Mouse (Mus musculus) heart, embryonic 11.5 days (tissue): ENCODE data around the gene Mgat4a. TPM values are rescaled to one million over a fixed set of nuclear protein-coding genes. Genes with fewer than 3 reads are reported as not detected.
"Not testable (repeated sequence)": the region's sequence is repeated elsewhere in the genome, so short reads cannot be mapped to it uniquely, and the experiment has no call there.

Source experiments
- ATAC-seq: fragments of 200-750 bp; cut with Nextera tagmentation; replicated peaks from 2 replicates; pipeline ENCODE4 v1.8.0; 2017; ENCODE audit warnings: moderate library complexity; ENCODE audit not compliant: insufficient number of reproducible peaks, low FRiP score, low TSS enrichment
- H3K27ac ChIP-seq: fragments of 300-500 bp; sonication (generic); 2 replicates; pipeline ENCODE4 v1.5.1; 2014; ENCODE audit warnings: mild to moderate bottlenecking, low read depth, low read length
- H3K27me3 ChIP-seq: fragments of 300-500 bp; sonication (generic); 2 replicates; pipeline ENCODE4 v1.6.1; 2014; ENCODE audit warnings: mild to moderate bottlenecking, low read length, mixed read lengths; ENCODE audit not compliant: control insufficient read depth, insufficient read depth
- H3K36me3 ChIP-seq: fragments of 300-500 bp; sonication (generic); 2 replicates; pipeline ENCODE4 v1.6.1; 2014; ENCODE audit warnings: mild to moderate bottlenecking, low read length, moderate library complexity, mixed read lengths; ENCODE audit not compliant: control insufficient read depth, insufficient read depth
- H3K4me1 ChIP-seq: fragments of 300-500 bp; sonication (generic); 2 replicates; pipeline ENCODE4 v1.6.1; 2014; ENCODE audit warnings: low read length; ENCODE audit not compliant: control insufficient read depth, insufficient read depth
- H3K4me2 ChIP-seq: fragments of 300-500 bp; sonication (generic); 2 replicates; pipeline ENCODE4 v1.6.1; 2014; ENCODE audit warnings: mild to moderate bottlenecking, moderate library complexity
- H3K4me3 ChIP-seq: fragments of 300-500 bp; sonication (generic); 2 replicates; pipeline ENCODE4 v1.5.1; 2014; ENCODE audit warnings: low read depth, low read length
- H3K9ac ChIP-seq: fragments of 300-500 bp; sonication (generic); 2 replicates; pipeline ENCODE4 v1.6.1; 2014; ENCODE audit warnings: mild to moderate bottlenecking, low read depth, low read length, moderate library complexity
- H3K9me3 ChIP-seq: fragments of 300-500 bp; sonication (generic); replicated peaks from 2 replicates; pipeline ENCODE4 v1.6.1; 2016; ENCODE audit warnings: low read length; ENCODE audit not compliant: control insufficient read depth
- WGBS: fragments of 180-500 bp; shearing (Covaris S2); extraction: QIAGEN DNeasy Blood & Tissue Kit; methylation state at CpG from one replicate; pipeline ENCODE4 v1.1.7; 2014; ENCODE audit not compliant: insufficient replicate concordance; 5-methylcytosine and 5-hydroxymethylcytosine counted together
- polyA plus RNA-seq: library from polyadenylated mRNA; unstranded; fragments of >200 nt; fragmentation: Nextera tagmentation; extraction: Ambion mirVana; gene quantifications from 2 replicates; pipeline ENCODE4 v1.2.1, GENCODE M21; 2014

Mgat4a gene
- polyA plus RNA-seq, 1 experiment from 2014 or later: 3.0 TPM

- H3K27me3 ChIP-seq, ATAC-seq, H3K4me1 ChIP-seq, H3K27ac ChIP-seq, H3K9ac ChIP-seq, H3K9me3 ChIP-seq, H3K4me3 ChIP-seq, H3K36me3 ChIP-seq, H3K4me2 ChIP-seq: not testable (repeated sequence)
- 75% methylated on average over 4 of the region's 4 CpGs for WGBS
Observed at GRCm38 (mm10) chr1:37524122-37524521, 16.7 kb downstream of the Mgat4a start.

- WGBS: 81% methylated on average over 3 of the region's 3 CpGs
- not testable (repeated sequence) for H3K9ac ChIP-seq, H3K4me3 ChIP-seq, H3K27ac ChIP-seq, ATAC-seq, H3K27me3 ChIP-seq, H3K36me3 ChIP-seq, H3K9me3 ChIP-seq, H3K4me2 ChIP-seq, H3K4me1 ChIP-seq
Observed at GRCm38 (mm10) chr1:37523548-37523947, 17.3 kb downstream of the Mgat4a start.

DNA sequence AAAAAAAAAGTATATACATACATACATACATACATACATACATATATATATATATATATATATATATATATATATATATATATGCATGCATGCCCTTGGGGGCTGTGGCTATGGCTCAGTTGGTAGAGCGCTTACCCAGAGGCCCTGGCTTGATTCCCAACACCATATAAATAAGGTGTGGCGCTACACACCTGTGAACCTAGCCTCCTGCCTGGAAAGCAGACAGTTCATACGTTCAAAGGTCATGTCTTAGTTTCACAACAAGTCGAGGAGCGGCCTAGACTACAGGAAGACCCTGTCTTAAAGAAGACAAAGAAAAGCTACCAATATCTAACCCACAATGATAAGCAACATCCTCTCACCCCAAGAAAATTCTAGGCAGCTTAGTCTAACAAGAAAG is 18.7 kb downstream of the Mgat4a start:
- ATAC-seq: no peak
- H3K36me3 ChIP-seq: no peaks in the 10 kb centered on the region
- 82% methylated on average over 5 of the region's 5 CpGs for WGBS

DNA sequence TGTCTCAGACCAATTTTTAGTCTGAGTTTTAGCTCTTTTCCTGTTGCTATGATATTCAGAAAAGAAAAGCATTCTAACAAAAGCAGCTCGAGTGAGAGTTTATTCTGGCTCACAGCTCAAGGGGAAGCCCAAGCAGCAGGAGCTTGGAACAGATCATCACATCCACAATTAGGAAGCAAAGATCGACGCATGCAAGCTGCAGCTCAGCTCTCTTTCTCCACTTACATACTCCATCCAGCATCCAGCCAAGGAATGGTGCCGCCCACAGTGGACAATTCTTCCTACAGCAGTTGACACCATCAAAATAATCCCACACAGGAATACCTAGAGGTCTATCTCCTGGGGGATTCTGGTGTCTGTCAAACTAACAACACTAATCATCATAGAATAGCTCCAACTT is 22.0 kb downstream of the Mgat4a start:
- H3K4me1 ChIP-seq: no peaks in the 10 kb centered on the region
- H3K9me3 ChIP-seq: no peaks in the 10 kb centered on the region
- no peaks in the 10 kb centered on the region for H3K36me3 ChIP-seq
- no peak overlapping the region for H3K27ac ChIP-seq
- H3K4me2 ChIP-seq: no peak overlapping the region
- ATAC-seq: no peak
- no peaks in the 10 kb centered on the region; the same call in 1 of the 2 replicates for H3K27me3 ChIP-seq
- H3K4me3 ChIP-seq: no peak overlapping the region
- WGBS: 79% methylated on average over 4 of the region's 4 CpGs
- no peak overlapping the region for H3K9ac ChIP-seq

More for the DNA sequence above, 18.7 kb downstream of the Mgat4a start:
- H3K9ac ChIP-seq: no peak overlapping the region
- no peaks in the 10 kb centered on the region; the same call in 1 of the 2 replicates for H3K27me3 ChIP-seq
- H3K4me1 ChIP-seq: no peaks in the 10 kb centered on the region
- H3K4me2 ChIP-seq: no peak overlapping the region
- no peak overlapping the region for H3K27ac ChIP-seq
- H3K9me3 ChIP-seq: no peaks in the 10 kb centered on the region
- H3K4me3 ChIP-seq: no peak overlapping the region

- no peak for ATAC-seq
- Histone ChIP-seq H3K27ac (no peak overlapping the region), H3K4me3 (no peak overlapping the region), H3K36me3 (no peaks in the 10 kb centered on the region), H3K9ac (no peak overlapping the region), H3K27me3 (no peaks in the 10 kb centered on the region; the same call in 1 of the 2 replicates), H3K4me2 (no peak overlapping the region), H3K4me1 (no peaks in the 10 kb centered on the region), H3K9me3 (no peaks in the 10 kb centered on the region)
- 71% methylated on average over 4 of the region's 4 CpGs for WGBS
Observed at GRCm38 (mm10) chr1:37518124-37518720, 22.6 kb downstream of the Mgat4a start.

- H3K4me3 ChIP-seq: no peak overlapping the region
- peak overlapping the region; percentile 39; the same call in 1 of the 2 replicates for H3K9ac ChIP-seq
- peaks cover 11% of the 10 kb centered on the region for H3K4me1 ChIP-seq
- no peaks in the 10 kb centered on the region for H3K9me3 ChIP-seq
- 70% methylated on average over 2 of the region's 2 CpGs for WGBS
- no peak overlapping the region for H3K4me2 ChIP-seq
- ATAC-seq: no peak
- H3K27me3 ChIP-seq: no peaks in the 10 kb centered on the region; the same call in 1 of the 2 replicates
- no peaks in the 10 kb centered on the region for H3K36me3 ChIP-seq
- H3K27ac ChIP-seq: no peak overlapping the region
Observed at GRCm38 (mm10) chr1:37512961-37513431, 27.8 kb downstream of the Mgat4a start.

- Histone ChIP-seq H3K36me3 (no peaks in the 10 kb centered on the region), H3K27me3 (no peaks in the 10 kb centered on the region; the same call in 1 of the 2 replicates), H3K9me3 (no peaks in the 10 kb centered on the region), H3K4me3 (no peak overlapping the region), H3K27ac (no peak overlapping the region), H3K4me1 (peaks cover 11% of the 10 kb centered on the region), H3K4me2 (no peak overlapping the region), H3K9ac (peak overlapping the region; percentile 39; the same call in 1 of the 2 replicates)
- no peak for ATAC-seq
- 41% methylated on average over 5 of the region's 5 CpGs for WGBS
Observed at GRCm38 (mm10) chr1:37512109-37512640, 28.6 kb downstream of the Mgat4a start.

DNA sequence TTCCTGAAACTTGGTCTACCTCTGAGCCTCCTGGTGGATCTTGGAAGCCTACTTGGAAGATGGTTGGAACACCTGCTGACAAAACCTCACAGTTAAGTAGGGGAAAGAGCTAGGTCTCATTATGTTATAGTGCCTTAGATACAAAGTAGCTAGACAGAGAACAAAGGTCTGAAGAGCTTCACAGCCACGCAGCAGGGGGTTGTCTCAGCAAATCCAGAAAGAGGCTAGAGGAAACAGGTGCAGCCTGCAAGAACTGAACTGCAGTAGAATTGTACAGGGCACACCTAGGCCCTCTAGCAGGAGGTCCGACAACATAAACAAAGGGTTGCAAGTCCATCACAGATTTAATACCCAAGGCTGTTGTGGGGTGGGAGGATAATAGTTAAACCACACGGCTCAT is 30.6 kb downstream of the Mgat4a start:
- no peak overlapping the region for H3K4me2 ChIP-seq
- no peaks in the 10 kb centered on the region for H3K36me3 ChIP-seq
- H3K4me1 ChIP-seq: peaks cover 11% of the 10 kb centered on the region
- H3K27me3 ChIP-seq: no peaks in the 10 kb centered on the region
- ATAC-seq: no peak
- H3K9ac ChIP-seq: no peak overlapping the region
- H3K27ac ChIP-seq: no peak overlapping the region
- WGBS: 79% methylated on average over 3 of the region's 3 CpGs
- H3K9me3 ChIP-seq: peaks cover 2% of the 10 kb centered on the region; the same call in 1 of the 2 replicates
- H3K4me3 ChIP-seq: no peak overlapping the region

GRCm38 (mm10) chr1:37509437-37509836 is 31.4 kb downstream of the Mgat4a start:
- WGBS: 70% methylated on average over 5 of the region's 5 CpGs
- no peak overlapping the region for H3K4me3 ChIP-seq

More at GRCm38 (mm10) chr1:37509437-37509836, 31.4 kb downstream of the Mgat4a start:
- ATAC-seq: no peak
- H3K4me2 ChIP-seq: no peak overlapping the region
- no peaks in the 10 kb centered on the region for H3K27me3 ChIP-seq
- H3K4me1 ChIP-seq: peaks cover 11% of the 10 kb centered on the region
- H3K9ac ChIP-seq: no peak overlapping the region
- peaks cover 2% of the 10 kb centered on the region; the same call in 1 of the 2 replicates for H3K9me3 ChIP-seq
- no peaks in the 10 kb centered on the region for H3K36me3 ChIP-seq
- no peak overlapping the region for H3K27ac ChIP-seq
